ENCODE assay signal across 8 mouse cellular contexts in the genomic region with DNA sequence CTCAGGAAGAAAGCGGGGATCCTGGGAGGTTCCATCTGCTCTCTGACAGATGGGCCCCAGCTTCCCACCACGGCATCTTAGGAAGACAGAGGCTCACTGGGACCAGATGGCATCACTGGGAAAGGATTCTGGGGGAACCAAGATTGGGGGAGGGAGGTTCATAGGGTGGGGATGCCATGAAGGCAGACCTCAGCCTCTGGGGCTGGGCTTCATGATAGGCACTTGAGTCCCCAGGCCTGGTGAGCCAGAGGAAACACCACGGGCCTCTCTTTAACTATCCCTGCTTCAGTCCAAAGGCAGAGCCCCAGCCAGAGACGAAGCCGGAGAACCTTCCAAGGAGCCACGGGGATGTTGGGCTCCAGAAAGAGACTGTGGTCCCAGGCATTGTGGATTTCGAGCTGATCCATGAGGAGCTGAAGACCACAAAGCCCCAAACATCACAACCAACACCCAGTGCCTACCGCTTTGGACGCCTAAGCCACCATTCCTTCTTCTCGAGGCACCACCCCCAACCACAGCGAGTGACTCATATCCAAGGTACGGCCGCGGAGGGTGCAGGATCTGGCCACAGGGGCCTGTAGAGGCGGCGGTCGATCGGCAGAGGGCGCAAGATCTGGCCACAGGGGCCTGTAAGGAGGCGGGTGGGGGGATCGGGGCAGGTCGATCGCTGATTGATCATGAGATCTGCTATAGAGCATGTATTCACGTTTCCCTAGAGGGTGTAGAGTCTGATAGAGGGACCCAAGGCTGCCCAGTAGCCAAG. TPM values are rescaled to one million over a fixed set of nuclear protein-coding genes. Genes with fewer than 3 reads are reported as not detected.
DNase-seq lines count a peak whose midpoint lies in the region; ATAC-seq and TF ChIP-seq lines count a peak whose summit lies in the region.

No protein-coding gene starts in this region.

- H3K36me3 ChIP-seq in forebrain, embryonic 10.5 days (replicated peaks), result no peaks in the 10 kb centered on the region
- no peaks in the 10 kb centered on the region for H3K36me3 ChIP-seq in forebrain, embryonic 15.5 days
- H3K36me3 ChIP-seq in heart, postnatal 0 days (replicated peaks; ENCODE audit: control insufficient read depth, insufficient read depth, low read length), result no peaks in the 10 kb centered on the region
- H3K36me3 ChIP-seq in limb, embryonic 10.5 days, result no peaks in the 10 kb centered on the region

- ATAC-seq in forebrain, embryonic 15.5 days (replicated peaks), result no peak
- ATAC-seq in heart, postnatal 0 days (ENCODE audit: insufficient read depth, low read depth), result peak; percentile 71; the same call in 1 of the 2 replicates

- H3K4me2 ChIP-seq in forebrain, embryonic 15.5 days (replicated peaks), result no peak overlapping the region
- H3K4me2 ChIP-seq in heart, postnatal 0 days (ENCODE audit: low read depth, low read length), result peak overlapping the region; percentile 9; the same call in 1 of the 2 replicates

- no peak overlapping the region for H3K9ac ChIP-seq in forebrain, embryonic 15.5 days (replicated peaks)
- no peak overlapping the region for H3K9ac ChIP-seq in heart, postnatal 0 days (replicated peaks; ENCODE audit: low read depth, low read length)

- 0 out of 2 replicates have a peak, but pooled peaks have one; percentile 26 for TF ChIP-seq CTCF in cortical plate, adult 2 months (IDR thresholded peaks at IDR 0.05; ENCODE audit: extremely low read depth, insufficient read depth, low read length)
- TF ChIP-seq CTCF in heart, postnatal 0 days (IDR thresholded peaks at IDR 0.05; ENCODE audit: low read depth), result peak; percentile 54

- peaks cover 17% of the 10 kb centered on the region for H3K4me1 ChIP-seq in forebrain, embryonic 10.5 days
- peaks cover 6% of the 10 kb centered on the region; the same call in 1 of the 2 replicates for H3K4me1 ChIP-seq in forebrain, embryonic 15.5 days
- H3K4me1 ChIP-seq in cortical plate, adult 2 months (ENCODE audit: control insufficient read depth, insufficient read depth, low read length), result no peaks in the 10 kb centered on the region
- H3K4me1 ChIP-seq in heart, postnatal 0 days (ENCODE audit: control insufficient read depth, insufficient read depth), result 0 out of 2 replicates have a peak, but pooled peaks cover 5% of the 10 kb centered on the region
- H3K4me1 ChIP-seq in limb, embryonic 10.5 days, result peaks cover 7% of the 10 kb centered on the region; the same call in 1 of the 2 replicates

- peak overlapping the region; percentile 27; the same call in 1 of the 2 replicates for H3K4me3 ChIP-seq in forebrain, embryonic 10.5 days
- H3K4me3 ChIP-seq in forebrain, embryonic 15.5 days, result no peak overlapping the region
- H3K4me3 ChIP-seq in cortical plate, adult 2 months (ENCODE audit: insufficient read depth, low read length), result peak overlapping the region; percentile 8
- no peak overlapping the region for H3K4me3 ChIP-seq in heart, postnatal 0 days (ENCODE audit: low read depth, low read length)
- H3K4me3 ChIP-seq in limb, embryonic 10.5 days, result 0 out of 2 replicates have a peak overlapping the region, but pooled peaks have one; percentile 30

- H3K27ac ChIP-seq in forebrain, embryonic 10.5 days, result no peak overlapping the region
- H3K27ac ChIP-seq in forebrain, embryonic 15.5 days (replicated peaks), result no peak overlapping the region
- no peak overlapping the region for H3K27ac ChIP-seq in cortical plate, adult 2 months (ENCODE audit: insufficient read depth, low read length)
- no peak overlapping the region for H3K27ac ChIP-seq in heart, postnatal 0 days (ENCODE audit: low read depth)
- H3K27ac ChIP-seq in limb, embryonic 10.5 days, result no peak overlapping the region

- H3K27me3 ChIP-seq in forebrain, embryonic 10.5 days (ENCODE audit: poor library complexity, severe bottlenecking), result peaks cover 36% of the 10 kb centered on the region
- H3K27me3 ChIP-seq in forebrain, embryonic 15.5 days, result no peaks in the 10 kb centered on the region
- H3K27me3 ChIP-seq in heart, postnatal 0 days (ENCODE audit: control insufficient read depth, insufficient read depth, low read length), result peaks cover 34% of the 10 kb centered on the region
- peaks cover 42% of the 10 kb centered on the region for H3K27me3 ChIP-seq in limb, embryonic 10.5 days (ENCODE audit: low read depth, poor library complexity, severe bottlenecking)

- no peak for TF ChIP-seq EP300 in heart, postnatal 0 days (IDR thresholded peaks at IDR 0.05; ENCODE audit: low read depth)

- H3K9me3 ChIP-seq in forebrain, embryonic 10.5 days, result no peaks in the 10 kb centered on the region
- H3K9me3 ChIP-seq in forebrain, embryonic 15.5 days, result no peaks in the 10 kb centered on the region
- H3K9me3 ChIP-seq in heart, postnatal 0 days (replicated peaks; ENCODE audit: control insufficient read depth, low read length), result no peaks in the 10 kb centered on the region
- no peaks in the 10 kb centered on the region for H3K9me3 ChIP-seq in limb, embryonic 10.5 days (replicated peaks)

- 17% methylated on average over 24 of the region's 24 CpGs for WGBS in forebrain, embryonic 10.5 days
- 16% methylated on average over 24 of the region's 24 CpGs for WGBS in forebrain, embryonic 15.5 days
- WGBS in heart, postnatal 0 days, result 12% methylated on average over 24 of the region's 24 CpGs
- WGBS in limb, embryonic 10.5 days, result 12% methylated on average over 24 of the region's 24 CpGs

- peak; percentile 44 for DNase-seq in forebrain, embryonic 10.5 days (ENCODE audit: extremely low spot score, low spot score)
- DNase-seq in NIH3T3 (ENCODE audit: low read depth), result peak; percentile 80
- DNase-seq in heart, postnatal 0 days (ENCODE audit: low spot score), result peak; percentile 61
- peak; percentile 69 for DNase-seq in limb, embryonic 10.5 days (ENCODE audit: low spot score)
- DNase-seq in natural killer cell, adult 2 months (ENCODE audit: low spot score in 2 of 2), result peak; percentile 53 to 66
- no peak for DNase-seq in urinary bladder, postnatal 4 days (ENCODE audit: low spot score in 2 of 2)

- TF ChIP-seq POLR2A in cortical plate, adult 2 months (IDR thresholded peaks at IDR 0.05; ENCODE audit: extremely low read depth, insufficient read depth, low read length), result 0 out of 2 replicates have a peak, but pooled peaks have one; percentile 15

RNA-seq across cellular contexts. Expression of a gene that starts 3.9 kb away (rescaled TPM):
- polyA plus RNA-seq in forebrain, embryonic 10.5 days (2016; fragmentation: Nextera tagmentation; extraction: Ambion mirVana), result not detected in 2 replicates
- polyA plus RNA-seq in forebrain, embryonic 15.5 days (2015; fragmentation: Nextera tagmentation; extraction: Ambion mirVana), result 1.3 and 3.2 TPM in 2 replicates
- 5.1 and 6.8 TPM in 2 replicates for polyA plus RNA-seq in cortical plate, adult 2 months (2012; rRNA removed)
- not detected in 2 replicates for total RNA-seq in heart, postnatal 0 days (2014; rRNA removed; ENCODE audit: low replicate concordance)
- 0.16 and 0.36 TPM in 2 replicates for polyA plus RNA-seq in heart, postnatal 0 days (2015; fragmentation: Nextera tagmentation; extraction: Ambion mirVana)
- not detected in 2 replicates for polyA plus RNA-seq in limb, embryonic 10.5 days (2016; fragmentation: Nextera tagmentation; extraction: Ambion mirVana)

RNA-seq across cellular contexts. Expression of a gene that starts 28.1 kb away (rescaled TPM):
- 57.1 and 58.3 TPM in 2 replicates for polyA plus RNA-seq in forebrain, embryonic 10.5 days (2016; fragmentation: Nextera tagmentation; extraction: Ambion mirVana)
- 63.6 and 65.8 TPM in 2 replicates for polyA plus RNA-seq in forebrain, embryonic 15.5 days (2015; fragmentation: Nextera tagmentation; extraction: Ambion mirVana)
- 34.1 and 34.5 TPM in 2 replicates for polyA plus RNA-seq in cortical plate, adult 2 months (2012; rRNA removed)
- total RNA-seq in heart, postnatal 0 days (2014; rRNA removed; ENCODE audit: low replicate concordance), result 23.9 and 36.3 TPM in 2 replicates
- polyA plus RNA-seq in heart, postnatal 0 days (2015; fragmentation: Nextera tagmentation; extraction: Ambion mirVana), result 14.8 and 16.7 TPM in 2 replicates
- polyA plus RNA-seq in limb, embryonic 10.5 days (2016; fragmentation: Nextera tagmentation; extraction: Ambion mirVana), result 62.5 and 80.3 TPM in 2 replicates

Comparison
In these comparisons a context has a peak if more than half of its experiments do, and no peak if none do; other contexts are left out.
1. H3K4me3 ChIP-seq: peak in forebrain, embryonic 10.5 days (single experiment), cortical plate, adult 2 months (single experiment) and limb, embryonic 10.5 days (single experiment); none in forebrain, embryonic 15.5 days (single experiment) and heart, postnatal 0 days (single experiment).
2. DNase-seq: peak in forebrain, embryonic 10.5 days (single experiment), NIH3T3 (single experiment), heart, postnatal 0 days (single experiment), limb, embryonic 10.5 days (single experiment) and natural killer cell, adult 2 months (2 of 2); none in urinary bladder, postnatal 4 days (0 of 2).